Mouse (Mus musculus) olfactory bulb, adult 2 months (tissue): ENCODE measurements around the gene Tmem255b.
A peak's percentile ranks its signal among the peaks of the same experiment; 100 is the strongest.

Experiments
- CTCF ChIP-seq: fragments of 200-500 bp; IDR thresholded peaks from 2 replicates; pipeline ENCODE4 v1.5.1; 2012; ENCODE audit warnings: low read depth, mild to moderate bottlenecking, low read length, moderate library complexity; ENCODE audit not compliant: insufficient read depth
- POLR2A ChIP-seq: fragments of 200-500 bp; IDR thresholded peaks from 2 replicates; pipeline ENCODE4 v1.6.1; 2012; ENCODE audit warnings: mild to moderate bottlenecking, low read depth, low read length, moderate library complexity; ENCODE audit not compliant: insufficient read depth

- no peak for TF ChIP-seq POLR2A
- TF ChIP-seq CTCF, result peak; percentile 22; the same call in 1 of the 2 replicates
Measured at GRCm38 (mm10) chr8:13412891-13413558, 22.0 kb upstream of the Tmem255b start.
